Mouse (Mus musculus) C2C12 (cell line): ENCODE results near the gene Calm3.

Experiments
- CEBPB ChIP-seq: IDR thresholded peaks from one replicate; pipeline ENCODE4 v1.6.1; 2011; ENCODE audit warnings: low read depth, mild to moderate bottlenecking, control low read depth, moderate library complexity
- FOSL1 ChIP-seq: IDR thresholded peaks from one replicate; pipeline ENCODE4 v1.8.0; 2011; ENCODE audit warnings: mild to moderate bottlenecking, low read length; ENCODE audit not compliant: poor library complexity, insufficient read depth, severe bottlenecking
- MAX ChIP-seq: IDR thresholded peaks from one replicate; pipeline ENCODE4 v1.6.1; 2011; ENCODE audit warnings: mild to moderate bottlenecking, control low read depth

GRCm38 (mm10) chr7:16956410-16957265 lies 32.7 kb upstream of the Calm3 start:
- no peak for TF ChIP-seq MAX
- no peak for TF ChIP-seq CEBPB
- no peak for TF ChIP-seq FOSL1
